Mouse (Mus musculus) C2C12 (cell line): ENCODE measurements around the gene Stmn3. TPM values are rescaled to one million over a fixed set of nuclear protein-coding genes. Genes with fewer than 3 reads are reported as not detected.

Experiments
- H3K27me3 ChIP-seq: one replicate; pipeline ENCODE4 v1.6.1; 2011; ENCODE audit not compliant: control insufficient read depth, insufficient read depth, insufficient read length
- H3K36me3 ChIP-seq: one replicate; pipeline ENCODE4 v1.6.1; 2011; ENCODE audit not compliant: control insufficient read depth, insufficient read depth
- H3K4me3 ChIP-seq: one replicate; pipeline ENCODE4 v1.5.1; 2011; ENCODE audit warnings: mild to moderate bottlenecking, control low read depth; ENCODE audit not compliant: poor library complexity, insufficient read depth, severe bottlenecking
- H3K79me2 ChIP-seq: one replicate; pipeline ENCODE4 v1.6.1; 2011; ENCODE audit not compliant: control insufficient read depth, insufficient read depth
- H3K79me3 ChIP-seq: one replicate; pipeline ENCODE4 v1.6.1; 2011; ENCODE audit warnings: low read depth, control low read depth
- H3ac ChIP-seq: one replicate; pipeline ENCODE3; 2011; ENCODE audit warnings: low read depth; ENCODE audit not compliant: control insufficient read depth, insufficient read length
- CEBPB ChIP-seq: IDR thresholded peaks from one replicate; pipeline ENCODE4 v1.6.1; 2011; ENCODE audit warnings: low read depth, mild to moderate bottlenecking, control low read depth, moderate library complexity
- CTCF ChIP-seq: IDR thresholded peaks from one replicate; pipeline ENCODE4 v1.5.1; 2011; ENCODE audit not compliant: control insufficient read depth, insufficient read depth, insufficient read length
- FOSL1 ChIP-seq: IDR thresholded peaks from one replicate; pipeline ENCODE4 v1.8.0; 2011; ENCODE audit warnings: mild to moderate bottlenecking, low read length; ENCODE audit not compliant: poor library complexity, insufficient read depth, severe bottlenecking
- MAX ChIP-seq: IDR thresholded peaks from one replicate; pipeline ENCODE4 v1.6.1; 2011; ENCODE audit warnings: mild to moderate bottlenecking, control low read depth
- MYOD1 ChIP-seq: IDR thresholded peaks from one replicate; pipeline ENCODE4 v1.6.1; 2011; ENCODE audit warnings: low read depth; ENCODE audit not compliant: control insufficient read depth, insufficient read length
- MYOG ChIP-seq: IDR thresholded peaks from one replicate; pipeline ENCODE4 v1.6.1; 2011; ENCODE audit not compliant: control insufficient read depth, insufficient read length; ENCODE audit errors: extremely low read depth
- USF1 ChIP-seq: IDR thresholded peaks from one replicate; pipeline ENCODE4 v1.6.1; 2011; ENCODE audit warnings: low read depth, mild to moderate bottlenecking, control low read depth, moderate library complexity
- long read RNA-seq, 2 experiments: library from polyadenylated mRNA; unstranded; transcript quantifications; one replicate each; pipeline ENCODE4 v2.0.0; 2019 to 2020
- polyA plus RNA-seq: library from polyadenylated mRNA; unstranded; fragments of >200 nt; fragmentation: generic; extraction: Trizol; gene quantifications from one replicate; pipeline ENCODE4 v1.2.1, GENCODE M21; 2012; ENCODE audit warnings: missing spikeins

Gene Stmn3
- 0.02 TPM for polyA plus RNA-seq
- long read RNA-seq, experiment 1 = 0 reads
- long read RNA-seq, experiment 2 = 0 reads

GRCm38 (mm10) chr2:181314080-181314810, at the start of gene Stmn3:
TSS of gene Stmn3 (minus strand) at chr2:181314500.
- no peak within 1 kb of the TSS for H3ac ChIP-seq
- no peak within 1 kb of the TSS for H3K4me3 ChIP-seq
- no peaks in the 10 kb centered on the region for H3K36me3 ChIP-seq
- H3K27me3 ChIP-seq = peaks cover 14% of the 10 kb centered on the region
- no peaks in the 10 kb centered on the region for H3K79me2 ChIP-seq
- no peaks in the 10 kb centered on the region for H3K79me3 ChIP-seq
- TF ChIP-seq FOSL1 (no peak), MYOG (no peak), CTCF (no peak), MYOD1 (no peak), MAX (no peak), CEBPB (no peak), USF1 (no peak)

- TF ChIP-seq CEBPB (no peak), CTCF (no peak), MAX (no peak), FOSL1 (no peak), MYOG (no peak), MYOD1 (no peak), USF1 (no peak)
- Histone ChIP-seq H3K79me3 (peaks cover 57% of the 10 kb centered on the region), H3K27me3 (no peaks in the 10 kb centered on the region), H3K79me2 (peaks cover 78% of the 10 kb centered on the region), H3K36me3 (peaks cover 58% of the 10 kb centered on the region), H3K4me3 (peak overlapping the region; percentile 78), H3ac (peak overlapping the region; percentile 35)
Observed at GRCm38 (mm10) chr2:181363946-181364345, 49.6 kb upstream of the Stmn3 start.

GRCm38 (mm10) chr2:181356780-181357179, 42.5 kb upstream of the Stmn3 start:
- Histone ChIP-seq H3ac (no peak overlapping the region), H3K4me3 (no peak overlapping the region), H3K79me3 (peaks cover 4% of the 10 kb centered on the region), H3K79me2 (peaks cover 10% of the 10 kb centered on the region), H3K27me3 (no peaks in the 10 kb centered on the region), H3K36me3 (peaks cover 99% of the 10 kb centered on the region)
- no peak for TF ChIP-seq FOSL1
- TF ChIP-seq CTCF = no peak
- no peak for TF ChIP-seq MYOD1
- TF ChIP-seq MAX = no peak
- TF ChIP-seq CEBPB = no peak
- no peak for TF ChIP-seq USF1
- no peak for TF ChIP-seq MYOG

- Histone ChIP-seq H3ac (no peak overlapping the region), H3K27me3 (no peaks in the 10 kb centered on the region), H3K36me3 (peaks cover 82% of the 10 kb centered on the region), H3K79me2 (no peaks in the 10 kb centered on the region), H3K79me3 (no peaks in the 10 kb centered on the region), H3K4me3 (no peak overlapping the region)
- TF ChIP-seq USF1 = no peak
- TF ChIP-seq CTCF = no peak
- TF ChIP-seq CEBPB = no peak
- no peak for TF ChIP-seq FOSL1
- TF ChIP-seq MYOG = no peak
- TF ChIP-seq MYOD1 = no peak
- TF ChIP-seq MAX = no peak
Observed at GRCm38 (mm10) chr2:181342766-181343165, 28.5 kb upstream of the Stmn3 start.

- Histone ChIP-seq H3K79me2 (no peaks in the 10 kb centered on the region), H3K36me3 (peaks cover 79% of the 10 kb centered on the region), H3K79me3 (no peaks in the 10 kb centered on the region), H3K4me3 (no peak overlapping the region), H3K27me3 (no peaks in the 10 kb centered on the region), H3ac (no peak overlapping the region)
- TF ChIP-seq USF1 = no peak
- no peak for TF ChIP-seq FOSL1
- no peak for TF ChIP-seq MYOG
- TF ChIP-seq CEBPB = no peak
- TF ChIP-seq MYOD1 = no peak
- TF ChIP-seq MAX = no peak
- TF ChIP-seq CTCF = no peak
Observed at GRCm38 (mm10) chr2:181340426-181340825, 26.1 kb upstream of the Stmn3 start.
